Mouse (Mus musculus) heart, postnatal 0 days (tissue): Measurements from ENCODE around the gene Taf6. TPM values are rescaled to one million over a fixed set of nuclear protein-coding genes. Genes with fewer than 3 reads are reported as not detected.

ENCODE experiments used
- ATAC-seq: fragments of 200-750 bp; cut with Nextera tagmentation; 2 replicates; pipeline ENCODE4 v1.8.0; 2017; ENCODE audit warnings: low read depth, moderate number of reproducible peaks, moderate library complexity; ENCODE audit not compliant: insufficient read depth
- DNase-seq: peaks from one replicate; pipeline ENCODE4 v3.0.0-alpha.2; 2016; ENCODE audit warnings: low spot score
- H3K27ac ChIP-seq: fragments of 300-500 bp; sonication (generic); 2 replicates; pipeline ENCODE4 v1.5.1; 2014; ENCODE audit warnings: low read depth, mild to moderate bottlenecking
- H3K27me3 ChIP-seq: fragments of 300-500 bp; sonication (generic); 2 replicates; pipeline ENCODE4 v1.6.1; 2014; ENCODE audit warnings: low read length, mixed read lengths; ENCODE audit not compliant: control insufficient read depth, insufficient read depth
- H3K36me3 ChIP-seq: fragments of 300-500 bp; sonication (generic); replicated peaks from 2 replicates; pipeline ENCODE4 v1.6.1; 2014; ENCODE audit warnings: low read length, mixed read lengths; ENCODE audit not compliant: control insufficient read depth, insufficient read depth
- H3K4me1 ChIP-seq: fragments of 300-500 bp; sonication (generic); 2 replicates; pipeline ENCODE4 v1.6.1; 2014; ENCODE audit warnings: antibody characterized with exemption; ENCODE audit not compliant: control insufficient read depth, insufficient read depth
- H3K4me2 ChIP-seq: fragments of 300-500 bp; sonication (generic); 2 replicates; pipeline ENCODE4 v1.6.1; 2014; ENCODE audit warnings: low read depth, mild to moderate bottlenecking, low read length, moderate library complexity
- H3K4me3 ChIP-seq: fragments of 300-500 bp; sonication (generic); 2 replicates; pipeline ENCODE4 v1.5.1; 2014; ENCODE audit warnings: low read depth, low read length
- H3K9ac ChIP-seq: fragments of 300-500 bp; sonication (generic); replicated peaks from 2 replicates; pipeline ENCODE4 v1.6.1; 2014; ENCODE audit warnings: low read depth, low read length, mixed read lengths
- H3K9me3 ChIP-seq: fragments of 300-500 bp; sonication (generic); replicated peaks from 2 replicates; pipeline ENCODE4 v1.6.1; 2016; ENCODE audit warnings: low read length; ENCODE audit not compliant: control insufficient read depth
- CTCF ChIP-seq: IDR thresholded peaks from 2 replicates; pipeline ENCODE4 v1.5.1; 2016; ENCODE audit warnings: antibody characterized with exemption, control low read depth, low read depth
- EP300 ChIP-seq: IDR thresholded peaks from 2 replicates; pipeline ENCODE4 v1.6.1; 2016; ENCODE audit warnings: antibody characterized with exemption, low read depth
- WGBS: fragments of 180-500 bp; shearing (Covaris S2); extraction: QIAGEN DNeasy Blood & Tissue Kit; methylation state at CpG from one replicate; pipeline ENCODE4 v1.1.7; 2014; 5-methylcytosine and 5-hydroxymethylcytosine counted together
- polyA plus RNA-seq: library from polyadenylated mRNA; unstranded; fragments of >200 nt; fragmentation: Nextera tagmentation; extraction: Ambion mirVana; gene quantifications from 2 replicates; pipeline ENCODE4 v1.2.1, GENCODE M21; 2015
- total RNA-seq: library from RNA; depleted of rRNA; stranded (reverse); fragments of >200 nt; gene quantifications from 2 replicates; pipeline ENCODE4 v1.2.3, GENCODE M21; 2014; ENCODE audit warnings: low replicate concordance

The Taf6 gene
- total and polyA plus RNA-seq, 2 experiments from 2014 or later = 33.4 to 52.8 TPM

- Histone ChIP-seq H3K27ac (peak overlapping the region; percentile 92), H3K36me3 (peaks cover 50% of the 10 kb centered on the region), H3K4me1 (peaks cover 7% of the 10 kb centered on the region; the same call in 1 of the 2 replicates), H3K4me2 (peak overlapping the region; percentile 100), H3K9ac (peak overlapping the region; percentile 66), H3K9me3 (no peaks in the 10 kb centered on the region), H3K27me3 (no peaks in the 10 kb centered on the region), H3K4me3 (peak overlapping the region; percentile 55)
- DNase-seq (peak; percentile 93), ATAC-seq (peak; percentile 86)
- under 1% methylated on average over 47 of the region's 47 CpGs for WGBS
- TF ChIP-seq CTCF (peak; percentile 14; the same call in 1 of the 2 replicates), EP300 (peak; percentile 91)
Measured at GRCm38 (mm10) chr5:138170936-138171561, 16.2 kb downstream of the Taf6 start.

DNA sequence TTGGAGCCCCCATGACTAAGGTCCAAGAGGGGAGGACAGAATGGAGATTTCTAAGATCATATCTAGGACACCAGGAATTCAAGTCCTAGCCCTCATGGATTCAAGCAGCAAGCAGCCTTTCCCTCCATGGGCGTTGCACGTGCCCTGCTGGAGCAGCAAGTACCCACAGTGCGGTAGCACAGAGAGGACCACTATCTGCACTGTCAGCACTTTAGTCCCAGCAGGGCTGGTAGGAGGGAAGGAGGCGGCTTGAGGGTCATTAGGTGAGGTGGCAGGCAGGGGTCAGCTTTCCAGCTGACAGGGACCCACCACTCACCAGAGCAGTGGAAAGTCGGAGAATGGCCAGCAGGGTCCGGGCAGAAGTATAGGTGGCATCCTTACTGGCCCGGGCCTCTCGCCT, 21.7 kb downstream of the Taf6 start:
- Histone ChIP-seq H3K9ac (no peak overlapping the region), H3K4me1 (peaks cover 13% of the 10 kb centered on the region), H3K4me3 (no peak overlapping the region), H3K27ac (no peak overlapping the region), H3K9me3 (no peaks in the 10 kb centered on the region), H3K36me3 (peaks cover 72% of the 10 kb centered on the region), H3K4me2 (no peak overlapping the region), H3K27me3 (no peaks in the 10 kb centered on the region)
- TF ChIP-seq EP300 = no peak
- no peak for TF ChIP-seq CTCF
- ATAC-seq (no peak), DNase-seq (no peak)
- WGBS = 67% methylated on average over 8 of the region's 8 CpGs

DNA sequence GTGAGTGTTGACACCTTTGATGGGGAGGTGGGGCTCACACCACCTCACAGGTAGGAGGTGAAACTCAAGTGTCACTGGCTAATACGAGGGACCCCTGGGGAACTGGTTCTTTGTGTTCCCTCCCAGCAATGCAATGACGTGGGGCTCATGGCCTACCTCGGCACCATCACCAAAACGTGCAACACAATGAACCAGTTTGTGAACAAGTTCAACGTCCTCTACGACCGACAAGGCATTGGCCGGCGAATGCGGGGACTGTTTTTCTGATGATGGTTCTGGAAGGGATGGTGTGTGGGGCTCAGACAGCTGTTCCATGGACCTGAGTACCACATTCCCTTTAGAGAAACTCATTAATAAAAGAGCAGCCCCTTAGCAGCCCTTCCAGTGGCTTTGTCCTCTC, 23.6 kb downstream of the Taf6 start:
- Histone ChIP-seq H3K27ac (no peak overlapping the region), H3K4me1 (peaks cover 6% of the 10 kb centered on the region; the same call in 1 of the 2 replicates), H3K4me3 (no peak overlapping the region), H3K9me3 (no peaks in the 10 kb centered on the region), H3K27me3 (no peaks in the 10 kb centered on the region), H3K4me2 (no peak overlapping the region), H3K36me3 (peaks cover 63% of the 10 kb centered on the region), H3K9ac (no peak overlapping the region)
- no peak for DNase-seq
- 74% methylated on average over 10 of the region's 10 CpGs for WGBS
- no peak for ATAC-seq
- TF ChIP-seq EP300 (no peak), CTCF (no peak)

DNA sequence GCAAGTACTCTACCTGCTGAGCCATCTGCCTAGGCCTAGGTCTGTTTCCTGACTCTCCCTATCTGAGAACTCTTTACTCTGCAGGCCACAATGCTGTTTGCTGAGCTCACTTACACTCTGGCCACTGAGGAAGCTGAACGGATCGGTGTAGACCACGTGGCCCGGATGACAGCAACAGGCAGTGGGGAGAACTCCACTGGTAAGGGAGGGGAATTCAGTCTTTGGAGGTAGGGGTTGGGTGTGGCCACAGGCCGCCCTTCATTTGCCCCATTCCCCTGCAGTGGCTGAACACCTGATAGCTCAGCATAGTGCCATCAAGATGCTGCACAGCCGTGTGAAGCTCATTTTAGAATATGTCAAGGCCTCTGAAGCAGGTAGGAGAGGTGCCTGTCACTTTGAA, 24.2 kb downstream of the Taf6 start:
- Histone ChIP-seq H3K4me2 (no peak overlapping the region), H3K27me3 (no peaks in the 10 kb centered on the region), H3K4me3 (no peak overlapping the region), H3K4me1 (peaks cover 6% of the 10 kb centered on the region; the same call in 1 of the 2 replicates), H3K36me3 (peaks cover 58% of the 10 kb centered on the region), H3K9ac (no peak overlapping the region), H3K27ac (no peak overlapping the region), H3K9me3 (no peaks in the 10 kb centered on the region)
- TF ChIP-seq CTCF (no peak), EP300 (no peak)
- WGBS = 65% methylated on average over 6 of the region's 6 CpGs
- ATAC-seq = no peak
- DNase-seq = no peak

DNA sequence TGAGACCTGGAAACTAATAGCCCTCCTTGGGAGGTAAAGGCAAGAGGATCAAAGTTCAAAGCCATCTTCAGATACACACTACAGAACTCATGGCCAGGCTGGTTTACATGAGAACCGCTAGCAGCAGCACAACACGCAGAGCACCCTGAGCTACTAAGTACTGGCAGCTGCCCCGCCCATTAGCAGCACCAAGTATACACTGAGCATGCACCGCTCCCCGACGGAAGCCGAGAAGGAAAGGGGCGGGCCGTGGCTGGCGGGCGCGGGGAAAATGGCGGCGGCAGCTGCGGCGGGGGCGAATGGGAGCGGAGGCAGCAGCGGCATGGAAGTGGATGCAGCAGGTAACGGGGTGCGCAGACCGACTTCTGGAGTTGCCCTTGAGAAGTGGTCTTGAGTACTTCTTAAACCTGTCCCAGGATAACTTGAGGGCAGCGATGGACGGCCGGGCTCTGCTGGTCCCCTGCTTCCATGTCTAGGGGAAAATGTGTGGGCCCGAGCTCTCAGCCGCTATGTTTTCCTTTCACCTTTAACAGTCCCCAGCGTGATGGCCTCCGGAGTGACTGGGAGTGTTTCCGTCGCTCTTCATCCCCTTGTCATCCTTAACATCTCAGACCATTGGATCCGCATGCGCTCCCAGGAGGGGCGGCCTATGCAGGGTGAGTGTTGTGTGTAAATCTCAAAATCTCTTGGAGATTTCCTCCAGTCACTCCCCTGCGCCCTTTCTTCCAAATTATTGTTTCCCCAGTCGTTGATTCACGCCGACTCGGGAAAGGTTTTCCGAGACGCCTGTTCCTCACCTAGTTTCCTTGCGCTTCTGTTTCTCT, 26.2 kb downstream of the Taf6 start, which contains the start of gene Cops6:
Cops6 (plus strand) TSS at position 230 of the 824 bp plus-strand sequence.
- peak within 1 kb of the TSS; percentile 86 for H3K9ac ChIP-seq
- H3K4me1 ChIP-seq = peaks cover 6% of the 10 kb centered on the region; the same call in 1 of the 2 replicates
- no peaks in the 10 kb centered on the region for H3K9me3 ChIP-seq
- H3K4me2 ChIP-seq = peak within 1 kb of the TSS; percentile 93
- H3K4me3 ChIP-seq = peak within 1 kb of the TSS; percentile 89
- under 1% methylated on average over 42 of the region's 42 CpGs for WGBS
- H3K27me3 ChIP-seq = no peaks in the 10 kb centered on the region
- peak; percentile 95 for ATAC-seq
- TF ChIP-seq CTCF (0 out of 2 replicates have a peak, but pooled peaks have one; percentile 7), EP300 (no peak)
- peaks cover 38% of the 10 kb centered on the region for H3K36me3 ChIP-seq
- peak; percentile 93 for DNase-seq
- peak within 1 kb of the TSS; percentile 65 for H3K27ac ChIP-seq
